Comparison of ENCODE assay signal across 8 mouse cellular contexts in genomic region chr1:118954434-118955301, GRCm38 (mm10).
DNase-seq lines count a peak whose midpoint lies in the region; ATAC-seq lines count a peak whose summit lies in the region.

No protein-coding gene starts in this region.

- H3K4me2 ChIP-seq in liver, embryonic 11.5 days, result no peak overlapping the region
- no peak overlapping the region for H3K4me2 ChIP-seq in forebrain, embryonic 12.5 days

- H3K27me3 ChIP-seq in liver, embryonic 11.5 days (replicated peaks; ENCODE audit: control insufficient read depth, insufficient read depth, low read length), result no peaks in the 10 kb centered on the region
- no peaks in the 10 kb centered on the region for H3K27me3 ChIP-seq in forebrain, embryonic 12.5 days
- no peaks in the 10 kb centered on the region for H3K27me3 ChIP-seq in hindbrain, embryonic 10.5 days (ENCODE audit: insufficient read depth, poor library complexity, severe bottlenecking)

- ATAC-seq in liver, embryonic 11.5 days (replicated peaks; ENCODE audit: low FRiP score), result no peak; the same call in 1 of the 2 replicates
- ATAC-seq in forebrain, embryonic 12.5 days (ENCODE audit: low FRiP score), result peak; percentile 78
- ATAC-seq in megakaryocyte, adult 5-6 weeks (ENCODE audit: poor library complexity, severe bottlenecking), result no peak
- no peak for ATAC-seq in CD4-positive, CD25-positive, alpha-beta regulatory T cell, adult 4 months

- H3K4me1 ChIP-seq in liver, embryonic 11.5 days (replicated peaks; ENCODE audit: control insufficient read depth, insufficient read depth, low read length), result no peaks in the 10 kb centered on the region; the same call in 1 of the 2 replicates
- H3K4me1 ChIP-seq in forebrain, embryonic 12.5 days, result peaks cover 28% of the 10 kb centered on the region
- peaks cover 19% of the 10 kb centered on the region for H3K4me1 ChIP-seq in hindbrain, embryonic 10.5 days (replicated peaks)

- no peaks in the 10 kb centered on the region for H3K36me3 ChIP-seq in liver, embryonic 11.5 days (ENCODE audit: control insufficient read depth, insufficient read depth, low read length)
- no peaks in the 10 kb centered on the region; the same call in none of the 2 replicates for H3K36me3 ChIP-seq in forebrain, embryonic 12.5 days (replicated peaks)
- H3K36me3 ChIP-seq in hindbrain, embryonic 10.5 days, result peaks cover 23% of the 10 kb centered on the region

- WGBS in liver, embryonic 11.5 days, result 54% methylated on average over 10 of the region's 10 CpGs
- whole genome bisulfite sequencing in forebrain, embryonic 12.5 days, result 50% methylated on average over 10 of the region's 10 CpGs
- WGBS in hindbrain, embryonic 10.5 days, result 70% methylated on average over 10 of the region's 10 CpGs

- no peak overlapping the region for H3K9ac ChIP-seq in liver, embryonic 11.5 days (ENCODE audit: low read depth, low read length)
- no peak overlapping the region; the same call in 1 of the 2 replicates for H3K9ac ChIP-seq in forebrain, embryonic 12.5 days

- no peak overlapping the region for H3K4me3 ChIP-seq in liver, embryonic 11.5 days (ENCODE audit: low read depth, low read length)
- H3K4me3 ChIP-seq in forebrain, embryonic 12.5 days (replicated peaks), result no peak overlapping the region
- no peak overlapping the region for H3K4me3 ChIP-seq in hindbrain, embryonic 10.5 days

- peak; percentile 22 for DNase-seq in liver
- no peak for DNase-seq in liver, embryonic 11.5 days (ENCODE audit: low spot score)
- DNase-seq in hindbrain, embryonic 10.5 days (ENCODE audit: low spot score), result peak; percentile 49
- DNase-seq in lung, postnatal 10 days, result peak; percentile 58
- DNase-seq in adrenal gland, postnatal 36 days, result no peak

- no peak overlapping the region for H3K27ac ChIP-seq in liver, embryonic 11.5 days (ENCODE audit: low read depth, low read length)
- peak overlapping the region; percentile 67 for H3K27ac ChIP-seq in forebrain, embryonic 12.5 days
- peak overlapping the region; percentile 50; the same call in 1 of the 2 replicates for H3K27ac ChIP-seq in hindbrain, embryonic 10.5 days

- H3K9me3 ChIP-seq in liver, embryonic 11.5 days (ENCODE audit: control insufficient read depth, low read length), result no peaks in the 10 kb centered on the region
- no peaks in the 10 kb centered on the region for H3K9me3 ChIP-seq in forebrain, embryonic 12.5 days
- no peaks in the 10 kb centered on the region for H3K9me3 ChIP-seq in hindbrain, embryonic 10.5 days

Comparison
In these comparisons a context has a peak if more than half of its experiments do, and no peak if none do; other contexts are left out.
1. DNase-seq: peak in liver (single experiment), hindbrain, embryonic 10.5 days (single experiment) and lung, postnatal 10 days (single experiment); none in liver, embryonic 11.5 days (single experiment) and adrenal gland, postnatal 36 days (0 of 2).